Mouse (Mus musculus) heart, adult 2 months (tissue): Measurements from ENCODE around the gene Commd2.

Experiments used
- CTCF ChIP-seq: fragments of 200-600 bp; IDR thresholded peaks from 2 replicates; pipeline ENCODE4 v1.8.1; 2022; ENCODE audit warnings: antibody characterized with exemption, mild to moderate bottlenecking, moderate library complexity
- POLR2A ChIP-seq: fragments of 200-500 bp; IDR thresholded peaks from 2 replicates; pipeline ENCODE4 v1.6.1; 2011; ENCODE audit warnings: mild to moderate bottlenecking, low read depth, low read length, control low read depth; ENCODE audit not compliant: insufficient read depth

- TF ChIP-seq CTCF (peak; percentile 94), POLR2A (no peak)
Observed at GRCm38 (mm10) chr3:57625275-57625997, 26.1 kb downstream of the Commd2 start.
